Mouse (Mus musculus) midbrain, postnatal 0 days (tissue): Measurements from ENCODE around the gene Hdac4. TPM values are rescaled to one million over a fixed set of nuclear protein-coding genes. Genes with fewer than 3 reads are reported as not detected.

Source experiments
- ATAC-seq: fragments of 200-750 bp; cut with Nextera tagmentation; 2 replicates; pipeline ENCODE4 v1.8.0; 2017; ENCODE audit warnings: moderate number of reproducible peaks, mild to moderate bottlenecking, moderate TSS enrichment, moderate library complexity; ENCODE audit not compliant: low FRiP score
- DNase-seq: peaks from one replicate; pipeline ENCODE4 v3.0.0-alpha.2; 2015; ENCODE audit warnings: low spot score
- H3K27ac ChIP-seq: fragments of 300-500 bp; sonication (generic); 2 replicates; pipeline ENCODE4 v1.5.1; 2014; ENCODE audit warnings: low read depth, mild to moderate bottlenecking, low read length, mixed read lengths
- H3K27me3 ChIP-seq: fragments of 300-500 bp; sonication (generic); 2 replicates; pipeline ENCODE4 v1.6.1; 2014; ENCODE audit warnings: low read length, control low read depth, mixed read lengths; ENCODE audit not compliant: insufficient read depth
- H3K36me3 ChIP-seq: fragments of 300-500 bp; sonication (generic); 2 replicates; pipeline ENCODE4 v1.6.1; 2014; ENCODE audit warnings: low read length, control low read depth, mixed read lengths; ENCODE audit not compliant: insufficient read depth
- H3K4me1 ChIP-seq: fragments of 300-500 bp; sonication (generic); 2 replicates; pipeline ENCODE4 v1.6.1; 2014; ENCODE audit warnings: mild to moderate bottlenecking, control low read depth, antibody characterized with exemption, low read length, mixed read lengths; ENCODE audit not compliant: insufficient read depth
- H3K4me2 ChIP-seq: fragments of 300-500 bp; sonication (generic); 2 replicates; pipeline ENCODE4 v1.6.1; 2014; ENCODE audit warnings: low read depth, mild to moderate bottlenecking, low read length, mixed read lengths; ENCODE audit not compliant: poor library complexity, severe bottlenecking
- H3K4me3 ChIP-seq: fragments of 300-500 bp; sonication (generic); 2 replicates; pipeline ENCODE4 v1.5.1; 2014; ENCODE audit warnings: low read depth, mild to moderate bottlenecking, low read length, moderate library complexity
- H3K9ac ChIP-seq: fragments of 300-500 bp; sonication (generic); replicated peaks from 2 replicates; pipeline ENCODE4 v1.6.1; 2014; ENCODE audit warnings: mild to moderate bottlenecking, low read length, moderate library complexity, mixed read lengths; ENCODE audit not compliant: poor library complexity, severe bottlenecking
- H3K9me3 ChIP-seq: fragments of 300-500 bp; sonication (generic); 2 replicates; pipeline ENCODE4 v1.6.1; 2016; ENCODE audit warnings: low read length, control low read depth
- CTCF ChIP-seq: IDR thresholded peaks from 2 replicates; pipeline ENCODE4 v1.5.1; 2016; ENCODE audit warnings: antibody characterized with exemption, mild to moderate bottlenecking
- WGBS: fragments of 180-500 bp; shearing (Covaris S2); extraction: QIAGEN DNeasy Blood & Tissue Kit; methylation state at CpG from one replicate; pipeline ENCODE4 v1.1.7; 2014; 5-methylcytosine and 5-hydroxymethylcytosine counted together
- polyA plus RNA-seq: library from polyadenylated mRNA; unstranded; fragments of >200 nt; fragmentation: Nextera tagmentation; extraction: Ambion mirVana; gene quantifications from 2 replicates; pipeline ENCODE4 v1.2.1, GENCODE M21; 2015
- total RNA-seq: library from RNA; depleted of rRNA; stranded (reverse); fragments of >200 nt; gene quantifications from 2 replicates; pipeline ENCODE4 v1.2.3, GENCODE M21; 2014

The Hdac4 gene
- total and polyA plus RNA-seq, 2 experiments from 2014 or later = 18.1 to 51.8 TPM

DNA sequence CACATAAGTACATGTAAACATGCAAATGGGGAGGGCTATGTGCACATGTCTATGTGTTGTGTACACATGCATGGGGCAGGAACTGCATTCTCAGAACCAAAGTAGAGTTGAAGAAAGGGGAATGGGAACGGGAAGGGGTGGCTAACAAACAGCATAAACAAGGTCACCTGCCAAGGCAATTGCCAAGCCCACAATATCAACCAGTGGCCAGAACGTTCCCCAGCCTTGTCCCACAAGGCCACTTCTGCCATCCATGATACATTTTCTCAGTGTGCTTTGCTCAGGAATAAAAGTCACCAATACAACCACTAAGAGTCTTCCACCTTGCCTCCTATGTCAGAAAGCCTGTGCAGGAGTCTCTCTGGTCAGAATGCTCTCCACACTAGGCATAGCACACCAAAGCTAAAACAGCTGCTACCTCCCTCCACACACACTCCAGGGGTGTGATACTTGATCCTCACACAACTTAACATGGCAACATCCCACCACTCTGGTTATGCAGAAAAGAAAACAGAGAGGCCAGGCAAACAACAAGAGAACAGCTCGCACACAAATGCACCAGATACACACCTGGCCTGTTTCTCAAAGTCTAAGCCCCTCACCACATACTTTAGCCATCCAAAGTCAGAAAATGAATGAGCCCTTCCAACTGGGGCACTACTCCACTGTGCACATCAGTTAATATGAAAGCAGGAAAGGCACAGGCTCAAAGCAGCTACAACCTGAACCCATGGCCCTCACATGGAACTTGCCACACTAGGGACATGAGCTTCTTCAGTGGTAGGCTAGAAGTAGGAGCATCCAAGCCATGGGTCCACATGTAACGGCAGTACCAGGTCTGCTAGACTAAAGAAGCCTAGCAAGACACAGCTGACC is 26.4 kb downstream of the Hdac4 start:
- no peak for ATAC-seq
- H3K27me3 ChIP-seq = no peaks in the 10 kb centered on the region
- no peak overlapping the region for H3K4me3 ChIP-seq
- no peak overlapping the region for H3K9ac ChIP-seq
- no peaks in the 10 kb centered on the region for H3K9me3 ChIP-seq
- TF ChIP-seq CTCF = no peak
- no peak overlapping the region for H3K27ac ChIP-seq
- no peak for DNase-seq
- no peak overlapping the region for H3K4me2 ChIP-seq
- no peaks in the 10 kb centered on the region for H3K36me3 ChIP-seq
- 0 out of 2 replicates have a peak, but pooled peaks cover 4% of the 10 kb centered on the region for H3K4me1 ChIP-seq
- 94% methylated on average over 4 of the region's 4 CpGs for WGBS

DNA sequence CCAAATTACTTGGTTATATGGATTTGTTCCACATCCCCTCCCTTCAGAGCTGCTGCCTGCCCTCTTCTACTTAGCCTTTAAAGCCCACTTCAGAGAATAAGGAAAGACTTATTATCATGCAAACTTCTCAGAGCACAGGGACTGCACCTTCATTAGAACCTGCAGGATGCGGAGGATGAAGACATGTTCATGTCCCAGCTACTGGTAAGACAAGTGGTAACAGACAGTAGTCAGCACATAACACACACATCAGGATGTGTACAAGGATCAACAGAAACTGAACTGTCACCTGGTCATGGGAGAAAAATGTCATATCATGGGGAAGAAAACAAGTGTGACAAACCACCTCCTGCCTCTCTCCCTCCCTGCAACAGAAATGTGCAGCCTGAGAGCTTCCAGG is 31.6 kb downstream of the Hdac4 start:
- Histone ChIP-seq H3K9me3 (no peaks in the 10 kb centered on the region), H3K4me3 (no peak overlapping the region), H3K27ac (no peak overlapping the region), H3K4me1 (0 out of 2 replicates have a peak, but pooled peaks cover 4% of the 10 kb centered on the region), H3K4me2 (no peak overlapping the region), H3K27me3 (no peaks in the 10 kb centered on the region), H3K9ac (no peak overlapping the region), H3K36me3 (no peaks in the 10 kb centered on the region)
- DNase-seq (no peak), ATAC-seq (no peak)
- no peak for TF ChIP-seq CTCF
- WGBS = 74% methylated on average over 1 of the region's 1 CpGs

DNA sequence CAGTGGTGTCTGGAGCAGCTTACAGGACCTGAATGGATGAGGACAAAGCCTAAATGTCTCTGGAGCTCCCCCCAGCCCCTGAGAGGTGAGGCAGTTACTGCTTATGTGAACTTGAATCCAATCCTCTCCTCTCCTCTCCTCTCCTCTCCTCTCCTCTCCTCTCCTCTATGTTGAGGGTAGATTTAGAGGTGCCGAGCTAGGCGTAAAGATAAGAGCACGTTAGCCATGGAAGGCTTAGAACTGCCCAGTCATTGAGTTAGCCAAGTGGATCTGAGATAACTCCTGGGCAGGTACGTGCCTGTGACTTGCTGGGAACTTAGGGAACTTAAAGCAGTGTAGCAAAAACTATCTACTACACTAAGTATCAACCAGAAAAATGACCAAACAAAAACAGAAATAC is 35.7 kb downstream of the Hdac4 start:
- no peak for DNase-seq
- Histone ChIP-seq H3K9me3 (no peaks in the 10 kb centered on the region), H3K36me3 (no peaks in the 10 kb centered on the region), H3K4me2 (no peak overlapping the region), H3K27me3 (no peaks in the 10 kb centered on the region), H3K4me1 (no peaks in the 10 kb centered on the region), H3K9ac (no peak overlapping the region), H3K4me3 (no peak overlapping the region), H3K27ac (no peak overlapping the region)
- no peak for ATAC-seq
- no peak for TF ChIP-seq CTCF
- WGBS = 97% methylated on average over 4 of the region's 4 CpGs

DNA sequence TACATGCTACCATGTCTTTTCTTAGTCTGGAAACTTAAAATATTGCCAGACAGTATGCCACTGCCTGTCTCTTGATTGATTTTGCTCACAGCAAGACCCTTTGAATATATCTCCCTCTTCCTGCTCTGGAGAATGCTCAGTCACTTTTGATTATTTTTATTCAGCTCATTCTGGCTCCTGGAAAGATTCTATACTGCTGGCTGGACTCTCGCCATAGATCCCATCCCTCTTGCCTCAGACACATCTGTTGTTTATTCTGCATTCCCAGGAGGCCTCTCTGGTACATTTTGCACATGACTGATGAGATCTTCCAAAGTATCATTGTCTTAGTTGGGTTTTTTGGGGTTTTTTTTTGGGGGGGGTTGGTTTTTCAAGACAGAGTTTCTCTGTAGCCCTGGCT is 45.3 kb downstream of the Hdac4 start:
- peak; percentile 22 for DNase-seq
- TF ChIP-seq CTCF = no peak
- no peaks in the 10 kb centered on the region; the same call in 1 of the 2 replicates for H3K36me3 ChIP-seq
- H3K4me1 ChIP-seq = no peaks in the 10 kb centered on the region
- H3K9me3 ChIP-seq = no peaks in the 10 kb centered on the region
- H3K27ac ChIP-seq = no peak overlapping the region
- H3K4me2 ChIP-seq = no peak overlapping the region
- 68% methylated on average over 1 of the region's 1 CpGs for WGBS
- no peak for ATAC-seq
- H3K4me3 ChIP-seq = no peak overlapping the region
- H3K9ac ChIP-seq = no peak overlapping the region
- no peaks in the 10 kb centered on the region for H3K27me3 ChIP-seq

DNA sequence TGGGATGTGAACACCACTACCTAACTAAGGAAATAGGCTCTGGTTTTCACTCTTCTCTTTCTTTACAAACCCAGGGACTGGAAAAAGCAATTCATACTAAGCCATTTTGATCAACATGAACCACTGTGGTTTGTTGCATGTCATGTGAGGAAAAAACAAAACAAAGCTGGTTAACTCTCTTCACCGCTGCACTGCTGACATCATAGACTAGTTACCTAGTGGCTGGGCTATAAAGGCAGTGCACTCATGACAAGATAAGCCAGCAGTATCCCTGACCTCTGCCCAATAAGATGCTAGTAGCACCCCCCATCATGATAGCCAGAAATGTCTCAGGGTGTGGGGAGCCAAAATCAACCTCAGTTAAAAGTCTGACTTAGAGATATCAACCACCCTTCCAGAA is 47.0 kb downstream of the Hdac4 start:
- WGBS = 92% methylated on average over 1 of the region's 1 CpGs
- no peak overlapping the region for H3K27ac ChIP-seq

DNA sequence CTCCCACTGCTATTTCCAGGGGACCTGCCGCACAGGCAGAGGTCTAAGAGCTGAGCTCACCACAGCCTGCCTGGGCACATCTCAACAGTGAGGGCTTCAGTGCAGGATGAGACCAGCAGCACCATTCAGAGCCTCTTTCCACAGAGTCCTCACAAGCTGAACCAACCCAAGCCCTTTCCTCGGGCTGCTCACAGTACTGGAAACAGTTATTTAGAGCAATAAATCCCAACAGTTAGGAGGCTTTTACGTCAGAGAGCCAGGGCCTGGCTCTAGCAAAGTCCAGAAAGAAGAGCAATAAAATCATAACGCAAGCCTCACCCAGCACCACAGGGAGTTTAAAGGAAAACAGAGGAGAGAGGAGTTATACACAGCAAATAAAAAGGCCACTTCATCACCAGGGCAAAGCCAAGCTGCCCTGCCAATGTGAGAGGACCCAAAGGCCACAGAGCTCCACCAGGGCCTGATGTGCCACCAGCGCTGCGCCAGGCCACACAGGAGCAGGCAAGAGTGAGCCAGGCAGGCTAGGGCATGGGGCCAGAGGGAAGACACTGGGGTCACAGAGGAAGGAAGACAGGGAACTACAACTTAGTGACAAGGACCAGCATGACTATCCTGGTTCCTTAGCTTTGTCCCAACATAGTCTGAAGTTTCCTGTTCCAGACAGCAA is 50.5 kb downstream of the Hdac4 start:
- DNase-seq (no peak), ATAC-seq (no peak)
- Histone ChIP-seq H3K36me3 (no peaks in the 10 kb centered on the region; the same call in 1 of the 2 replicates), H3K9me3 (no peaks in the 10 kb centered on the region), H3K4me3 (no peak overlapping the region), H3K9ac (no peak overlapping the region), H3K27ac (no peak overlapping the region), H3K4me2 (no peak overlapping the region), H3K27me3 (no peaks in the 10 kb centered on the region), H3K4me1 (no peaks in the 10 kb centered on the region)
- no peak for TF ChIP-seq CTCF
- WGBS = 86% methylated on average over 6 of the region's 6 CpGs

More for the DNA sequence above, 47.0 kb downstream of the Hdac4 start:
- TF ChIP-seq CTCF = no peak
- Histone ChIP-seq H3K36me3 (no peaks in the 10 kb centered on the region; the same call in 1 of the 2 replicates), H3K9me3 (no peaks in the 10 kb centered on the region), H3K4me2 (no peak overlapping the region), H3K4me3 (no peak overlapping the region), H3K27me3 (no peaks in the 10 kb centered on the region), H3K9ac (no peak overlapping the region), H3K4me1 (no peaks in the 10 kb centered on the region)
- no peak for ATAC-seq
- DNase-seq = no peak
